Mouse (Mus musculus) urinary bladder, postnatal 36 days (tissue): ENCODE measurements around the gene Cenpm.
"Not testable (repeated sequence)": the region's sequence is repeated elsewhere in the genome, so short reads cannot be mapped to it uniquely, and the experiment has no call there.

Experiments used
- DNase-seq, 2 experiments: peaks; one replicate each; pipeline ENCODE4 v3.0.0; 2022; ENCODE audit warnings: low spot score in 2 of 2, mixed read lengths in 1 of 2

Cenpm gene

GRCm38 (mm10) chr15:82244115-82244804 is at the start of gene Cenpm:
TSS of gene Cenpm (minus strand) at chr15:82244748.
- peak; percentile 91 for DNase-seq

- DNase-seq: no peak
Measured at GRCm38 (mm10) chr15:82294059-82294458, 49.5 kb upstream of the Cenpm start.

- DNase-seq: no peak
Measured at GRCm38 (mm10) chr15:82293271-82293711, 48.7 kb upstream of the Cenpm start.

- no peak for DNase-seq
Measured at GRCm38 (mm10) chr15:82292851-82293250, 48.3 kb upstream of the Cenpm start.

GRCm38 (mm10) chr15:82290252-82290651 is 45.7 kb upstream of the Cenpm start:
- no peak for DNase-seq

- no peak for DNase-seq
Measured at GRCm38 (mm10) chr15:82286157-82286556, 41.6 kb upstream of the Cenpm start.

GRCm38 (mm10) chr15:82280638-82281037 is 36.1 kb upstream of the Cenpm start:
- DNase-seq: no peak

GRCm38 (mm10) chr15:82277591-82277990 is 33.0 kb upstream of the Cenpm start:
- no peak for DNase-seq

GRCm38 (mm10) chr15:82274927-82275901 is 30.7 kb upstream of the Cenpm start:
- no peak for DNase-seq

GRCm38 (mm10) chr15:82274593-82274926 is 30.0 kb upstream of the Cenpm start, which contains the start of gene Sept3:
TSS of gene Sept3 (plus strand) at chr15:82274893.
- no peak for DNase-seq

- no peak for DNase-seq
Measured at GRCm38 (mm10) chr15:82272295-82272694, 27.7 kb upstream of the Cenpm start.

GRCm38 (mm10) chr15:82271201-82271600 is 26.7 kb upstream of the Cenpm start:
- peak; percentile 31 to 40 for DNase-seq

- no peak for DNase-seq
Measured at GRCm38 (mm10) chr15:82268783-82269182, 24.2 kb upstream of the Cenpm start.

GRCm38 (mm10) chr15:82268185-82268584 is 23.6 kb upstream of the Cenpm start:
- DNase-seq: no peak

- DNase-seq: peak; percentile 44 to 55
Measured at GRCm38 (mm10) chr15:82266356-82266755, 21.8 kb upstream of the Cenpm start.

- peak in 1 of 2 experiments; percentile 43 for DNase-seq
Measured at GRCm38 (mm10) chr15:82259510-82259909, 15.0 kb upstream of the Cenpm start.

GRCm38 (mm10) chr15:82255944-82256383 is 11.4 kb upstream of the Cenpm start:
- DNase-seq: no peak

GRCm38 (mm10) chr15:82255248-82255647 is 10.7 kb upstream of the Cenpm start:
- no peak for DNase-seq

GRCm38 (mm10) chr15:82252097-82252496 is 7.5 kb upstream of the Cenpm start, which contains the start of gene 1500009C09Rik:
TSS of gene 1500009C09Rik (plus strand) at chr15:82252397.
- DNase-seq: no peak

GRCm38 (mm10) chr15:82251579-82251978 is 7.0 kb upstream of the Cenpm start:
- DNase-seq: no peak

- DNase-seq: peak in 1 of 2 experiments; percentile 38
Measured at GRCm38 (mm10) chr15:82247131-82247776, 2.7 kb upstream of the Cenpm start.

- not testable (repeated sequence) for DNase-seq
Measured at GRCm38 (mm10) chr15:82244805-82245161, 235 bp upstream of the Cenpm start.
